Mouse (Mus musculus) testis, adult 2 months (tissue): ENCODE measurements around the gene Hoxd3.

ENCODE experiments used
- CTCF ChIP-seq: fragments of 200-500 bp; IDR thresholded peaks from 2 replicates; pipeline ENCODE4 v1.5.1; 2012; ENCODE audit warnings: low read depth, mild to moderate bottlenecking, inconsistent platforms, low read length, moderate library complexity; ENCODE audit not compliant: control insufficient read depth, insufficient read depth, insufficient replicate concordance
- POLR2A ChIP-seq: fragments of 200-500 bp; IDR thresholded peaks from 2 replicates; pipeline ENCODE4 v1.6.1; 2012; ENCODE audit warnings: low read depth, mild to moderate bottlenecking, inconsistent platforms, low read length, moderate library complexity; ENCODE audit not compliant: control insufficient read depth

- no peak for TF ChIP-seq CTCF
- no peak for TF ChIP-seq POLR2A
These were observed 32.1 kb upstream of the Hoxd3 start for GRCm38 (mm10) chr2:74679596-74679971.
